Mouse (Mus musculus) right cerebral cortex, postnatal 25 days (tissue): ENCODE results near the gene Scgb3a1.
A peak's percentile ranks its signal among the peaks of the same experiment; 100 is the strongest.

Source experiments
- DNase-seq: peaks from one replicate; pipeline ENCODE4 v3.0.0; 2022

Gene Scgb3a1

DNA sequence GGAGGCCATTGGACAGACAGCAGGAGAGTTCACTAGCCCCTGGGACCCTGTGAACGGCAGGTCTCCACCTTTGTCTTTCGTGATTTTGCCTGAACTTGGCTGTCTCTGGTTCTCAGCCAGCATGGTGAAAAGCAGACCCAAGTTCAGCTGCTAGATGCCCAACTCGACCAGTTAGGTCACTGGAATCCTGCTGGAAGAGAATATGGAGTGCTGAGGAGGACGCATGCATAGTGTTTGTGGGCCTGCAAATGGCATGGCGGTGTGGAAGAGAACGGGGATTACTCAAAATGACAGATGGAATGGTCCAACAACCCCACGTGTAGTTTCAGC lies 4.0 kb upstream of the Scgb3a1 start:
- no peak for DNase-seq

DNA sequence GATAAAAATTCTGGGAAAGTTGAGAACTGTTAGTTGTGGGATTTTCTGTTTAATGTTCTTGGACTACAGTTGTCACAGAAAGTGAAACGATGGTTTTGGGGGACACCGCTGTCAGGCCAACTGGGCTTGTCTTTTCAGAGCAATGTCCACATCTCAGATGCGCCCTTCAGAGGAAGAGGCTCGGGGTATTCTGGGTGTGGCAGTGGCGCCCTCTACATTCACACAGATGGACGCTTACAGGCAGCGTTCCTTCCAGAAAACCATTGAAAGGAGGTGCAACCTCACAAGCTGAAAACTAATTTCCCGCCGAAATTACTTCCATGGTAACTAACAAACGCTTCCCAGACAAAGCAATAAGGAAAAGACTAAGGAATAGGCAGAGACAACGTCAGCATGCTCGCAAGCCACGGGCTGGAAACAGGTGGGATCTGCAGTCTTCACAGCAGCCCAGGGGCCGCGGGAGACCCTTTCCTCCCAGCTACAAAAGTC lies 1.1 kb upstream of the Scgb3a1 start:
- no peak for DNase-seq

DNA sequence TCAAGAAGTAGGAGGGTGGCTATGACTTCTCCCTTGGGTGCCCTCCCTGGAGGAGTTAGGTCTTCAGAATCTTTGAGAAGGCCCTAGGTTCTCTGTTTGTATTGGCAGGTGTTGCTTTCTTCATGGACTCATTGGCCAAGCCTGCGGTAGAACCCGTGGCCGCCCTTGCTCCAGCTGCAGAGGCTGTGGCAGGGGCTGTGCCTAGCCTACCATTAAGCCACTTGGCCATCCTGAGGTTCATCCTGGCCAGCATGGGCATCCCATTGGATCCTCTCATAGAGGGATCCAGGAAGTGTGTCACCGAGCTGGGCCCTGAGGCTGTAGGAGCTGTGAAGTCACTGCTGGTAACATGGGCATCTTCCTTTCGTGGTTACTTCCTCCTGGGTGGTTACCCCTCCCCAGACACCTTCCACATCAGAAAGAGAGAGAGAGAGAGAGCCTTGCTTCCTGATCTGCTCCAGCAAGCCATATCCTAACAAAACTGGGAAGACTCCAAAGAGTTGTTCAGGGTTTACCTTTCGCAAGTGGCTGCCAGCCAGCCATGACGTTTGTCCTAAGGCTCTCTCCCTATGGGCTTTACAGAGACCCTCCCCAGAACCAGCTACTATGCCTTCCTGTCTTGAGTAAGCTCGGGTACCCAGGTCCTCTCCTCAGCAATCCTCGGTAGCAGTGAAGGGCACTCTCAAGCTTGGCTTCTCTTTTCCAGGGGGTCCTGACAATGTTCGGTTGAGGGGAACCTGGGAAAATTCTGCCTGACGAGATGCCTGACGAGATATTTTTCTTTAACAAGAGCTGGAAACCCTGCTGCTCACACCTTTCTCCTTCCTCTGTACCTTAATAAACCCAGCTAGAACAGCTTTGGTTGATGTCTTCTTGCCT lies 1.1 kb downstream of the Scgb3a1 start:
- DNase-seq = no peak

- no peak for DNase-seq
Measured at GRCm38 (mm10) chr11:49665462-49665861, 2.1 kb downstream of the Scgb3a1 start.

DNA sequence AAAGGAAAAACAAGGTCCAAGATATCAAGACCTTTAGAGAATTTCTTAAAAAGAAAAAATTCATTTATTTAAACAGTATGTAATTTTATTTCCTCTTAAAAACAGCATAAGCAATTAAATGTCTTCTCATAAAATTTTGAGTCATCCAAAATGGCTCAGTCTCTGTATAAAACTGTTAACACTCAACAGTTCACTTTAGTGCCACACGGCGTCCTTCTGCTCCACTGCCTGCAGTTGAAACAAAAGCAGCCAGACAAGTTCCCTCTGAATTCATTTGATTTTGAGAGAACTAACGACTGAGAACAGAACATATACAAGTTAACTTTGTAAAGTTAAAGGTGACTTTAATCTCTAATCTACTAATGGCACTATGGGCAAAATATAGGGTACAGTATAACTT lies 10.0 kb downstream of the Scgb3a1 start:
- no peak for DNase-seq

- no peak for DNase-seq
Measured at GRCm38 (mm10) chr11:49684237-49684973, 21.0 kb downstream of the Scgb3a1 start.

- no peak for DNase-seq
Measured at GRCm38 (mm10) chr11:49695013-49695412, 31.6 kb downstream of the Scgb3a1 start.

DNA sequence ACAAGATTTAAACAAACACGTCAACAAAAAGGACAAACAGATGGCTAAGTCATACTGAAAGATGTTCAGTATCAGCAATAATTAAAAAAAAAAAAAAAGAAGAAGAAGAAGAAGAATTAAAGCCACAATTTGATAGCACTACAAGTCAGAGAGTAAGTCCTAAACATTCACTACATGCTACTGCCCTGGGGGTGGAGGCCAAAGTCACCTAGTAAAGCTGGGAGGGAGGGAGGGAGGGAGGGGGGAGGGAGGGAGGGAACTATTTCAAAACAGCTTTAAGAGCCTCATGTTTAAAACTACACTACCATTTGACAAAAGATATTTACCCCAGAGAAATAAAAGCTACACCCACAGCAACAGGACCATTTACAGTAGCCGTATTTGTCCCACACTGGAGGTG lies 32.3 kb downstream of the Scgb3a1 start:
- DNase-seq = no peak

DNA sequence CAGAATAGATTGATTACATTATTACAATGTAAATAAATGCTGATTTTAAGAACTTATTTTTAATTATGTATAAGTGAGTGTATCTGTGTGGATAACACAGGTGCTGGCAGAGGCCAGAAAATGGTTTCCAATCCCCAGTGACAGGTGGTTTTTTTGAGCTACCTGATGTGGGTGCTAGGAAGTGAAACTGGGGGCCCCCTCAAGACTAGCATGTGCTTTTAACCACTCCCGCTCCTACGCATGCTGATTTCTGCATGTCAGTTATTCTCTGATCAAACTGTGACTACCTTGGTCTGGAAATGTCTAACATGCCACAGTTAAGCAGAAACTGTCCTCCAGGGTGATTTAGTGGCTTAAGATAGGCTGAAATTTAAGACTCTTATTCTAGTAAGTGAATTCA lies 33.1 kb downstream of the Scgb3a1 start:
- DNase-seq = no peak

DNA sequence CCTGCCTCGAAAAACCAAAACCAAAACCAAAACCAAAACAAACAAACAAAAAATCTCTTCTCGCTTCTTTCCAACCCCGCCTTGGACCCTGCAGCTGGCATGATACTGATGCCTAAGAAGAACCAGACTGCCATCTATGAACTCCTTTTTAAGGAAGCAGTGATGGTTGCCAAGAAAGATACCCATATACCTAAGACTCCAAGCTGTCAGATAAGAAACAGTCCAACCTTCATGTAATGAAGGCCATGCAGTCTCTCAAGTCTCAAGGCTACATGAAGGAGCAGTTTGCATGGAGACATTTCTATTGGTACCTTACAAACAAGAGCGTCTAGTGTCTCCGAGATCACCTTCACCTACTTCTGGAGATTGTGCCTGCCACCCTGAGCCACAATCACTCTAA lies 34.4 kb downstream of the Scgb3a1 start:
- DNase-seq = no peak

- no peak for DNase-seq
Measured at GRCm38 (mm10) chr11:49699079-49699478, 35.7 kb downstream of the Scgb3a1 start.

- no peak for DNase-seq
Measured at GRCm38 (mm10) chr11:49702014-49702413, 38.6 kb downstream of the Scgb3a1 start.

- DNase-seq = no peak
Measured at GRCm38 (mm10) chr11:49704804-49705203, 41.4 kb downstream of the Scgb3a1 start.

- DNase-seq = no peak
Measured at GRCm38 (mm10) chr11:49707834-49708233, 44.4 kb downstream of the Scgb3a1 start.

DNA sequence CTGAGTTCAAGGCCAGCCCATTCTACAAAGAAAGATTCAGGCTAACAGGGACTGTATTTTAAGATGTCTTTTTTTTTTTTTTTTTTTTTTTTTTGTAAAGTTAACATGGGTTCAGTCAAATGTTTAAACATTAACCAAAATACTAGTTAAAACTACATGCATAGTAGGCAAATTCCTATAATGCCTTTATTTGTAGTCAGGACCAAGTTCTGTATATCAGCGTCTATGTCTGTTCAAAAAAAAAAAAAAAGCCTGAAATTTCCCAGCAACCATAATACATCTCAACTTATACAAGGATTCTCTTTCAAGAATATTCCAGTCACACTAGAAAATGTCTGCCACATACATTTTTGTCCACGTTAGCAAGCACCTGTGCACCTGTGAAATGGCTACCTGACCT lies 47.3 kb downstream of the Scgb3a1 start:
- no peak for DNase-seq

- DNase-seq = peak; percentile 17
Measured at GRCm38 (mm10) chr11:49711981-49712554, 48.7 kb downstream of the Scgb3a1 start.

GRCm38 (mm10) chr11:49712555-49713335 lies 49.3 kb downstream of the Scgb3a1 start, which contains the start of gene Cnot6:
TSS of gene Cnot6 (minus strand) at chr11:49712723.
- peak; percentile 96 for DNase-seq

DNA sequence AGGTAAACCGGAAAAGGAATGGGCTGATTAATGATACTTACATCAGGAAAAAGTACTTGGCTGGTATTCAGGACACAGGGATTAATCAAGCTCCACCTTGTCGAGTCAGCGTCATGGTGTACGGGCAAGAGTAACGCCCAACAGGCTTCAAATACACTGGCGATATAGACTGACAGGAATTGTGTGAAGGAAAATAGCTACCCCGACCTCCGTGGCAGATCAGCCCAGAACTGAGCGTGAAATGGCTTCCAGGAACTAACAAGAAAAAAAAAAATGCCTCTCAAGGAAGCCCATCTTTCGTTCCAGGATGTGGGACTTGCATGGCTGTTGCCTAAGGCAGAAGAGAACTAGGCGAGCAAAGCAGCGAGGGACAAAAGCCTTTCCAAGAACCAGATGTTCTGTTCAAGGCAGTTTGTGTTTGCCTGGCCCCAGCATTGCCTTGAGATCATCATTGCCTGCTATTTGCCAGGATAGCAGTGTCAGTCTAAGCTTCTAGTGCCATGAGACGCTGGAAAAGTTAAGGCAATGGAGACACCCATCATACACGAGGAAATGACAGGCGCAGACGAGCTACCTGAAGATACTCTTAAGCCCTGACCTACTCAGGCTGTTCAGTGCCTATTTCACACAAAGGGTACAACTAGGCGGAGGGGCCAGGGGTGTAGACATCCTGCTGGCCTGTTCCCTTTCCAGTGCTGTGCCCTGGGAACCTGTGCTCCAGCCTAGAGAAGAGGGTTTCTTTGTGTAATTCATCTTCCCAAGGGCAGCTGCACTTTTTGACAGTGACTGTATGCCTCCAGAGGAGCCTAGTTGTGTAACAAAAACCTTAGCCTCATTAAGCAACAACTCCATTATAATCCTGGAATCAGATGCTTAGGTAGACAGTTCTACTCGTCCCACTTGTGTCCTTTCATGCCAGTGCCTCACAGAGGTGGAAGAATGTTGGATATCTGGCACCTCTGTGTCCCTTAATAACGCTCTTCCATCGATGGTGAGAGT lies 50.2 kb downstream of the Scgb3a1 start:
- no peak for DNase-seq
